Mouse (Mus musculus): ENCODE measurements around the gene Phf12. TPM values are rescaled to one million over a fixed set of nuclear protein-coding genes. Genes with fewer than 3 reads are reported as not detected.
"Not testable (repeated sequence)": the region's sequence is repeated elsewhere in the genome, so short reads cannot be mapped to it uniquely, and the experiment has no call there.

Phf12 gene
- polyA plus RNA-seq, 2 experiments, result 4.3 to 19.0 TPM

- peaks cover 7 to 10% of the 10 kb centered on the region in 2 experiments; a peak in 3 of 4 replicates for H3K4me1 ChIP-seq (replicated peaks; ENCODE audit: control insufficient read depth in 2 of 2, insufficient read depth in 2 of 2, low read length in 1 of 2)
- H3K27ac ChIP-seq; H3K4me3 ChIP-seq (ENCODE audit: insufficient read depth in 1 of 2, low read depth in 2 of 2, low read length in 2 of 2); H3K9ac ChIP-seq (replicated peaks); H3K27me3 ChIP-seq (ENCODE audit: control insufficient read depth, insufficient read depth, low read length); H3K9me3 ChIP-seq (ENCODE audit: control insufficient read depth, low read length); ATAC-seq (ENCODE audit: insufficient read depth); DNase-seq (ENCODE audit: low read depth in 3 of 3, low spot score in 3 of 3); H3K36me3 ChIP-seq (replicated peaks; ENCODE audit: control insufficient read depth, insufficient read depth, low read depth); H3K4me2 ChIP-seq (ENCODE audit: low read depth): not testable (repeated sequence)
- peak; percentile 13; the same call in 1 of the 2 replicates for TF ChIP-seq CTCF (IDR thresholded peaks at IDR 0.05; ENCODE audit: low read depth)
- WGBS (ENCODE audit: insufficient replicate concordance), result 84% methylated on average over 4 of the region's 4 CpGs
Measured at GRCm38 (mm10) chr11:78042290-78042870, 59.8 kb downstream of the Phf12 start.

GRCm38 (mm10) chr11:78044758-78045251 is 62.3 kb downstream of the Phf12 start:
- no peaks in the 10 kb centered on the region for H3K27me3 ChIP-seq (ENCODE audit: control insufficient read depth, insufficient read depth, low read length)
- TF ChIP-seq CTCF (IDR thresholded peaks at IDR 0.05; ENCODE audit: low read depth) (no peak), EP300 (IDR thresholded peaks at IDR 0.05; ENCODE audit: low read depth) (no peak)
- 0 out of 4 replicates have a peak, but pooled peaks cover 0 to 4% of the 10 kb centered on the region in 2 experiments for H3K4me1 ChIP-seq (replicated peaks; ENCODE audit: control insufficient read depth in 2 of 2, insufficient read depth in 2 of 2, low read length in 1 of 2)
- H3K9ac ChIP-seq (replicated peaks), result no peak overlapping the region
- no peak overlapping the region for H3K27ac ChIP-seq
- no peak for ATAC-seq (ENCODE audit: insufficient read depth)
- no peak overlapping the region for H3K4me2 ChIP-seq (ENCODE audit: low read depth)
- no peaks in the 10 kb centered on the region for H3K9me3 ChIP-seq (ENCODE audit: control insufficient read depth, low read length)
- 77% methylated on average over 5 of the region's 5 CpGs for WGBS (ENCODE audit: insufficient replicate concordance)
- no peak for DNase-seq (ENCODE audit: low read depth in 3 of 3, low spot score in 3 of 3)
- peaks cover 2% of the 10 kb centered on the region; the same call in 1 of the 2 replicates for H3K36me3 ChIP-seq (replicated peaks; ENCODE audit: control insufficient read depth, insufficient read depth, low read depth)
- H3K4me3 ChIP-seq (ENCODE audit: insufficient read depth in 1 of 2, low read depth in 2 of 2, low read length in 2 of 2), result no peak overlapping the region

- WGBS (ENCODE audit: insufficient replicate concordance), result 94% methylated on average over 3 of the region's 4 CpGs
- H3K4me3 ChIP-seq (ENCODE audit: insufficient read depth in 1 of 2, low read depth in 2 of 2, low read length in 2 of 2); H3K9me3 ChIP-seq (ENCODE audit: control insufficient read depth, low read length); H3K4me2 ChIP-seq (ENCODE audit: low read depth); H3K36me3 ChIP-seq (replicated peaks; ENCODE audit: control insufficient read depth, insufficient read depth, low read depth); ATAC-seq (ENCODE audit: insufficient read depth); H3K27ac ChIP-seq; DNase-seq (ENCODE audit: low read depth in 3 of 3, low spot score in 3 of 3); H3K9ac ChIP-seq (replicated peaks); H3K27me3 ChIP-seq (ENCODE audit: control insufficient read depth, insufficient read depth, low read length): not testable (repeated sequence)
- H3K4me1 ChIP-seq (replicated peaks; ENCODE audit: control insufficient read depth in 2 of 2, insufficient read depth in 2 of 2, low read length in 1 of 2), result peaks cover 7 to 15% of the 10 kb centered on the region in 2 experiments
Measured at GRCm38 (mm10) chr11:78048637-78049036, 66.1 kb downstream of the Phf12 start.

GRCm38 (mm10) chr11:78053078-78053477 is 70.5 kb downstream of the Phf12 start:
- Histone ChIP-seq H3K9me3 (ENCODE audit: control insufficient read depth, low read length) (no peaks in the 10 kb centered on the region), H3K27me3 (ENCODE audit: control insufficient read depth, insufficient read depth, low read length) (no peaks in the 10 kb centered on the region), H3K4me1 (replicated peaks; ENCODE audit: control insufficient read depth in 2 of 2, insufficient read depth in 2 of 2, low read length in 1 of 2) (peaks cover 7 to 13% of the 10 kb centered on the region in 2 experiments), H3K4me2 (ENCODE audit: low read depth) (peak overlapping the region; percentile 22), H3K9ac (replicated peaks) (peak overlapping the region; percentile 7; the same call in 1 of the 2 replicates), H3K4me3 (ENCODE audit: insufficient read depth in 1 of 2, low read depth in 2 of 2, low read length in 2 of 2) (no peak overlapping the region), H3K27ac (no peak overlapping the region), H3K36me3 (replicated peaks; ENCODE audit: control insufficient read depth, insufficient read depth, low read depth) (peaks cover 4% of the 10 kb centered on the region; the same call in 1 of the 2 replicates)
- ATAC-seq (ENCODE audit: insufficient read depth) (peak; percentile 84), DNase-seq (ENCODE audit: low read depth in 3 of 3, low spot score in 3 of 3) (no peak)
- 52% methylated on average over 8 of the region's 8 CpGs for WGBS (ENCODE audit: insufficient replicate concordance)
- TF ChIP-seq EP300 (IDR thresholded peaks at IDR 0.05; ENCODE audit: low read depth), result no peak
- TF ChIP-seq CTCF (IDR thresholded peaks at IDR 0.05; ENCODE audit: low read depth), result no peak

GRCm38 (mm10) chr11:78056946-78057345 is 74.4 kb downstream of the Phf12 start:
- Histone ChIP-seq H3K4me3 (ENCODE audit: insufficient read depth in 1 of 2, low read depth in 2 of 2, low read length in 2 of 2) (no peak overlapping the region), H3K9me3 (ENCODE audit: control insufficient read depth, low read length) (no peaks in the 10 kb centered on the region), H3K27ac (no peak overlapping the region), H3K36me3 (replicated peaks; ENCODE audit: control insufficient read depth, insufficient read depth, low read depth) (peaks cover 6% of the 10 kb centered on the region; the same call in 1 of the 2 replicates), H3K9ac (replicated peaks) (no peak overlapping the region), H3K4me1 (replicated peaks; ENCODE audit: control insufficient read depth in 2 of 2, insufficient read depth in 2 of 2, low read length in 1 of 2) (peaks cover 22 to 33% of the 10 kb centered on the region in 2 experiments), H3K27me3 (ENCODE audit: control insufficient read depth, insufficient read depth, low read length) (no peaks in the 10 kb centered on the region), H3K4me2 (ENCODE audit: low read depth) (no peak overlapping the region)
- DNase-seq (ENCODE audit: low read depth in 3 of 3, low spot score in 3 of 3) (no peak), ATAC-seq (ENCODE audit: insufficient read depth) (no peak)
- 85% methylated on average over 8 of the region's 8 CpGs for WGBS (ENCODE audit: insufficient replicate concordance)
- TF ChIP-seq EP300 (IDR thresholded peaks at IDR 0.05; ENCODE audit: low read depth), result no peak
- no peak for TF ChIP-seq CTCF (IDR thresholded peaks at IDR 0.05; ENCODE audit: low read depth)

Data from liver, embryonic 14.5 days (tissue).